Mouse (Mus musculus): ENCODE measurements around the gene Ibtk.
"Not testable (repeated sequence)": the region's sequence is repeated elsewhere in the genome, so short reads cannot be mapped to it uniquely, and the experiment has no call there.

Gene Ibtk

GRCm38 (mm10) chr9:85749142-85749921 is at the start of gene Ibtk:
Gene Ibtk, minus strand, starts transcription at chr9:85749334.
- DNase-seq: peak; percentile 99 to 100

- not testable (repeated sequence) for DNase-seq
These were observed 42.4 kb upstream of the Ibtk start for GRCm38 (mm10) chr9:85791521-85791920.

GRCm38 (mm10) chr9:85780249-85780648 is 31.1 kb upstream of the Ibtk start:
- DNase-seq: no peak

- peak; percentile 8 to 48 for DNase-seq
These were observed 30.3 kb upstream of the Ibtk start for GRCm38 (mm10) chr9:85779458-85779857.

GRCm38 (mm10) chr9:85777544-85777943 is 28.4 kb upstream of the Ibtk start:
- peak; percentile 18 to 31 for DNase-seq

DNA sequence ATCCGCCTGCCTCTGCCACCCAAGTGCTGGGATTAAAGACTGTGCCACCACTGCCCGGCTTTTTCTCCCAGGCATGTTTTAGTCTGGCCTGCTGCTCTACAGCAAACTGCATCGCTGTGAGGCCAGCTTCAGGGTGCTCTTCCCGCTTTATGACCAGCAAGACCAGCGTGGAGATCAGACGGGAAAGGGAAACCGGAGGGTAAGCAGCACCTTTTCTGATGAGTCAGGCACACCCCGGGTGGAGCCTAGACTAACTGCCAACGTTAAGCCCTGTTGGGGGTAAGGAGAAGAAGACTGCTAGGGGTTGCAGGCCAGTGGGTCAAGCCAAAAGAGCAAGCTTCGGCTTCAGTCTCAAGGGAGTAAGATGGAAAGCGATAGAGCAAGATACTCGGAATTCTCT is 23.1 kb upstream of the Ibtk start:
- no peak for DNase-seq

- DNase-seq: no peak
These were observed 22.3 kb upstream of the Ibtk start for GRCm38 (mm10) chr9:85771454-85771853.

GRCm38 (mm10) chr9:85770369-85770768 is 21.2 kb upstream of the Ibtk start:
- DNase-seq: no peak

DNA sequence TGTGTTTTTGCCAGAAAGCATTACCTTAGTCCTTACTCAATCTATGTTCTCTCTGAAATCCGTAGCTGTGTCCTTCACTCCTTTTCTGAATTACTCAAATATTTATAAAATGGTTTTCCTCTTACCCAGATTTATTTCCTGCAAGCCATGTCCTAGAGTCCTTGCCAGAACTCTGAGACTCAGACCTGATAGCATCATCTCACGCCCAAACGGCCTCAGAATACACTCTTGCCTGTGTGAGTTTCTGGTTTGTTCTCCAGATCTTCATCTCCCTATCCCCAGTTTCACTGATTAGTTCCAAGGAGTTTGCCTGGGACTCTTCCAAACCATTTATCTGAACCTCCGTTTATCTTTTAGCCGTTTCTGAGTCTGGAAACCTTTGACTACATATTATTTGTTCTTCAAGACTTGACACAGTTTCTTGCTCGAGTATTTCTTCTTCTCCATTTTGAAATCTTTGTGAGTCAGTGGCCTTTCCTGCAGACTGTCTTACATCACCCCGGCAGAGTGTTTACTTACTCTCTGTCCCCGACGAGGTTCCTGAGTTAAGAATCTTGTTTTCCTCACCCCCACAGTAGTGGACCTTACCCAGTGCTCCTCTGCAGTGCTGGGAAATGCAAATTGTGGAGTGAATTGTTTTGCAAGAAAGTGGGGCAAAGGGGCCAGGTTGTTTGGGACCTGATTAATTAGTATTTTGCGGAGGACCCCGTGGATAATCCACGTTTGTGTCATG is 20.1 kb upstream of the Ibtk start:
- DNase-seq: no peak

GRCm38 (mm10) chr9:85767255-85767654 is 18.1 kb upstream of the Ibtk start:
- DNase-seq: no peak

DNA sequence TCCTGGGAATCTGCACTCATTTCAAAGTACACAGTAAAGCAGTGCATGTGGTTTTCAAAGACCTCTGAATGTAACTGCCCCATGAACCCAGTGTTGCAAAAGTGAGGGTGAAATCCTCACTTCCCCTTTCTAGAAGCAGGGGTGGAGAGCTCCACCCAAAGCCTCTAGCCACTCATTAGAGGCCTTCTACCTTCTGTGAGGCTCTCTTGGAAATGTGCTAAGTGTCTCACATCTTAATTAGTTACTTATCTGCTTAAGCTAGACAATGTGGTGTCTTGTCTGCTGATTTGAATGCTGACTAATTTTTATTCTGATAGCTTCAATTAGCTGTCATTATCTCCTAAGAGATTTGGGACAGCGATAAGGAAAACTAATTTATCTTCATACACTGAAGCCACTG is 13.3 kb upstream of the Ibtk start:
- no peak for DNase-seq

- DNase-seq: no peak
These were observed 1.7 kb upstream of the Ibtk start for GRCm38 (mm10) chr9:85750797-85751196.

GRCm38 (mm10) chr9:85749922-85750509 is 882 bp upstream of the Ibtk start:
- DNase-seq: no peak

DNA sequence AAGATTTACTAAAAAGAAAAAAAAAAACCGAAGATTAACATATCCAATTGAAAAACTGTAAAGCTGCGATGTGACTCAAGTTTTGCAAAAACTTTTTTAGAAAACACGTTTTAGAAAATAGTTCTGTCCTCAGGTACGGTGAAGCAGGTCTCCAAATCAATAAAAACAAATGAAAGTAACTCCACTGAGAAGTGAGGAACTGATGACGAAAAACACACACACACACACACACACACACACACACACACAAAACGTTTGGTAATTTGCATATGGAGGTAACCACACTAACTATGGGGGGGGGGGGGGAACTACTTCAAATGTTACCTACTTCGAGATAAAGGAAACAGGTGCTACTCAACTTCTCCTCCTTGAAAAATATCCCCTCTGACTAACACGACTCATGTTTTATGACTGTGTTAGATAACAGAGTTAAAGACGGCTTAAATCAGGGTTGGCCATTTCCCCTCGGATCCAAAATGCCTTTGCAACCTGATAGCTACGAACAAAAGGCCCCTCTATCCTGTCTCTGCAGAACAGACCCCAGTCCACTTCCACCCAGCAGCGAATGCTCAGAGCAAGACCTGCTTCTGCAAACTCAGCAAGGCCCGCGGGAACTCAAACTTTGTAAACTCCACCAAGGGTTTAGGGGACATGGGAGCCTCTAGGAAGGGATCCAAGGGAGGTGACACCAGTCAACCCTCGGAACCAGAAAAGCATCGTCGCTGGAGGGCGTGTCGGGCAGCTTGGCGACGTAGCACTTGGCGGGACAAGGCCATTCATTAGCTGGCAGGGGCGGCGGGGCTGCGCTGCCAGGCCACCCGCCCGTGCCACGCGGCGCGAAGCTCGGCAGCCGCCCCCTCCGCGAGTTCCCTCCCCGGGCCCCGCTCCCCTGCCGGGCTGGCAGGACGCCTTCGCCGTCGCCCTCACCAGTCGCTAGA is 661 bp downstream of the Ibtk start:
- DNase-seq: peak; percentile 85 to 89

DNA sequence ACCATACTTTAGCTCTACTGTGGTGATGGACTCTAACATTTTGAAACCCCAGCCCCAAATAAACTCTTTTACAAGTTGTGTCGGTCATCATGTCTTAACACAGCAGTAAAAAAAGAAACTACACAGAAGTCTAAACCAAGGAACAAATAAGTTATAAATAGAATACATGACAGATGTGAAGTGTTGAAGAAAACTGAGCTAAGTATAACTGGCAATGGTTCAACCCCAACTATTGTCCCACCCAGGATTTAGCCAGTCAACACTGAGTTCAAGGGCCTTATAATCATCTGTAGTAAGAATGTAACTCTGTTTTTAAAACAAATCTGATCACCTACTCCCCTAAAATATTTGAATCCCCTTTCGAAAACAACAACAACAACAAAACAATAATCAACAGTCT is 3.6 kb downstream of the Ibtk start:
- no peak for DNase-seq

DNA sequence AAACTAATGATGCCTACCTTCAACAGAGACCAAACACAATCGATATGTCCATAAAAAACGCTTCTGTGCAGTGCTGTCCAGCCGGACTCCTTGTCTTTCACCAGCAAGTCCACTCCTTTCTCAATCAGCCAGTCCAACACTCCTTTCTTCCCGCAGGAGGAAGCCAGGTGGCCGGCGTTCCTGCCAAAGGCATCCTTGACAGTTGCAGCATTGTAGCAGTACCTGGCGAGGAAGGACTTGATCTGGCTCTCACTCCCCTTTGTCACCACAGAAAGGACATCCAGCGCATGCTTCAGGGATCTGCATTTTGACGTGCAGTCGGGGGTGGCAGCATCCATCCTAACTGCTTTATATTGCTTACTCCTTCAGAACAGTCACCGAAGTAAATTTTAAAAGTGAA is 5.8 kb downstream of the Ibtk start:
- peak; percentile 64 to 70 for DNase-seq

GRCm38 (mm10) chr9:85742107-85742506 is 7.0 kb downstream of the Ibtk start:
- no peak for DNase-seq

- no peak for DNase-seq
These were observed 9.9 kb downstream of the Ibtk start for GRCm38 (mm10) chr9:85739279-85739678.

- DNase-seq: no peak
These were observed 14.3 kb downstream of the Ibtk start for GRCm38 (mm10) chr9:85734821-85735220.

DNA sequence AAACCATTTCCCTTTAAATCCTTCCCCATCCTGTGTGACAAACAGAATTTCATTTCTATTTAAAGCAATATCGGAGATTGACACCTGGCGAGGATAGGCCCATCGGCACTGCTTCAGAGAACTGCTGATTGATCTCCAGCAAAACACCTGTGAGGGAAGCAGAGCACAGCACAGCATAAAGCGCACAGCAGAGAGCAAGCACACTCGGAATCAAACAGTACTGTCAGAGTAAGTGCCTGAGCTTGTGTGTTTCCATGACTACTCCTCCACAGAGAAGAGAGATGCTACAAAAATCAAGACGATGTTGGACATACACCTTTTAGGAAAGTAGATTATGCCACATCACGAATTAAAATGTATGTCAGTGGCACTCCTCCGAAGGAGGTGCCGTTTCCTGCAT is 25.1 kb downstream of the Ibtk start:
- no peak for DNase-seq

DNA sequence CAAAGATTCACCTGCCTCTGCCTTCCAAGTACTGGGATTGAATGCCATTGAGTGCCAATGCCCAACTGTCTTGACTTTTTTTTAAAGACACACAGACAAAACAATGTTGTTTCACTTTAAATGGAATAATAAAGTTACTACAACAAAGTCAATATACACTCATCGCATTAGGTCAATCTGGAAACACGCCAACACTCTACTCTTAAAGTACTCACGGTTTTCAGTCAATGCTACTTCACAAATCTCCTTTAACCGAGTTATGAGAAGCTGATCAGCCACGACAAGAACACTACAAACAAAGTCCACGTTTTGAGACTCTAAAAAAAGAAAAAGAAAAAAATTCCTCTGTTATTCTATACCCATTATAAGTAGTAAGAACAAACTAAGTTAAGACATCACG is 31.8 kb downstream of the Ibtk start:
- no peak for DNase-seq

GRCm38 (mm10) chr9:85707302-85707701 is 41.8 kb downstream of the Ibtk start:
- DNase-seq: no peak

- no peak for DNase-seq
These were observed 47.2 kb downstream of the Ibtk start for GRCm38 (mm10) chr9:85701981-85702380.

All from cerebellum, postnatal 14 days (tissue).